Mouse (Mus musculus) ovary, adult 10 weeks (tissue): ENCODE measurements around the gene Armcx2. TPM values are rescaled to one million over a fixed set of nuclear protein-coding genes. Genes with fewer than 3 reads are reported as not detected.

Experiments used
- polyA plus RNA-seq: library from polyadenylated mRNA; stranded (reverse); fragments of 350-450 nt; fragmentation: Illumina TruSeq; extraction: RNeasy Lipid Tissue Mini Kit (QIAGEN cat#74804); gene quantifications from one replicate; pipeline ENCODE4 v1.2.3, GENCODE M21; 2014

Gene Armcx2
- 178 TPM for polyA plus RNA-seq

DNA sequence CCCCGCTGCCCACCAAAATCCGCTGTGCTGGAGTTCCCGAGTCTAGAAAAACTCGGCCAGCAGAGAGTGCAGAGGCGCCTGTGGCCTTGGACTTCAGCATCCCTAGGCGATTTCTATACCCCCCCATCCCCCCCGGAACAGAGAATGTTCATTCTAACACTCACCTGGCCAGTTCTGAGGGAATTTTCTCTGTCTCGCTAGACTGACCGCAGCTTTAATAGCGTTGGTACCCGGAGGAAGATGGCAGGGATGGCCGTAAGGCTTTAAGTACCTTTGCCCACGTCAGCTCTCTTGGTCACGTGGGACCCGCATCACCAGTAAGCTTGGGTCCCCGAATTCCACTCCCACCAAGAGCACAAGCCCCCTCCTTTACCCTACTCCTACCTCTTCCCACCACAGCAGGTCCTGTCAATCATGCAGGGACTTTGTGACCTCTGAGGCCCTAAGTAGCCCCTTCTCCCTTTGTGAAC lies at the start of gene Armcx2:
Armcx2 (minus strand) TSS at position 467 of the 470 bp plus-strand sequence.

GRCm38 (mm10) chrX:134756434-134757292 lies 52.4 kb downstream of the Armcx2 start, which contains the start of gene Armcx3:
TSS of gene Armcx3 (plus strand) at chrX:134756595.

Other genes starting within 250 kb of the Armcx2 start
- 4.9 TPM for gene Btk, start 225.7 kb downstream of the Armcx2 start, polyA plus RNA-seq
- 1,205 TPM for gene Rpl36a, start 223.6 kb downstream of the Armcx2 start, polyA plus RNA-seq
- 13.2 TPM for gene Gla, start 208.1 kb downstream of the Armcx2 start, polyA plus RNA-seq
- 266 TPM for gene Hnrnph2, start 208.0 kb downstream of the Armcx2 start, polyA plus RNA-seq
- gene Armcx4, start 122.7 kb downstream of the Armcx2 start, polyA plus RNA-seq: 13.5 TPM
- 68.9 TPM for gene Armcx1, start 91.3 kb downstream of the Armcx2 start, polyA plus RNA-seq
- gene Armcx6, start 57.8 kb downstream of the Armcx2 start, polyA plus RNA-seq: 28.3 TPM
- 137 TPM for gene Armcx3, start 52.6 kb downstream of the Armcx2 start, polyA plus RNA-seq
- 4.3 TPM for gene Nxf2, start 155.5 kb upstream of the Armcx2 start, polyA plus RNA-seq
- 78.5 TPM for gene Zmat1, start 200.0 kb upstream of the Armcx2 start, polyA plus RNA-seq